Mouse (Mus musculus) hindbrain, embryonic 16.5 days (tissue): Measurements from ENCODE around the gene Sart3. TPM values are rescaled to one million over a fixed set of nuclear protein-coding genes. Genes with fewer than 3 reads are reported as not detected.

Experiments used
- ATAC-seq: fragments of 200-750 bp; cut with Nextera tagmentation; 2 replicates; pipeline ENCODE4 v1.8.0; 2017; ENCODE audit warnings: moderate TSS enrichment, moderate library complexity
- H3K27ac ChIP-seq: fragments of 300-500 bp; sonication (generic); 2 replicates; pipeline ENCODE4 v1.5.1; 2014; ENCODE audit warnings: low read depth, mild to moderate bottlenecking, control low read depth, low read length, moderate library complexity
- H3K27me3 ChIP-seq: fragments of 300-500 bp; sonication (generic); replicated peaks from 2 replicates; pipeline ENCODE4 v1.6.1; 2014; ENCODE audit warnings: low read length; ENCODE audit not compliant: control insufficient read depth, insufficient read depth
- H3K36me3 ChIP-seq: fragments of 300-500 bp; sonication (generic); 2 replicates; pipeline ENCODE4 v1.6.1; 2014; ENCODE audit warnings: mild to moderate bottlenecking, low read length, moderate library complexity, mixed read lengths; ENCODE audit not compliant: control insufficient read depth, insufficient read depth
- H3K4me1 ChIP-seq: fragments of 300-500 bp; sonication (generic); 2 replicates; pipeline ENCODE4 v1.6.1; 2014; ENCODE audit warnings: low read depth, low read length; ENCODE audit not compliant: control insufficient read depth, insufficient read depth
- H3K4me2 ChIP-seq: fragments of 300-500 bp; sonication (generic); 2 replicates; pipeline ENCODE4 v1.6.1; 2014; ENCODE audit warnings: mild to moderate bottlenecking, low read length, control low read depth, moderate library complexity
- H3K4me3 ChIP-seq: fragments of 300-500 bp; sonication (generic); 2 replicates; pipeline ENCODE4 v1.5.1; 2014; ENCODE audit warnings: mild to moderate bottlenecking, low read length, control low read depth, moderate library complexity
- H3K9ac ChIP-seq: fragments of 300-500 bp; sonication (generic); 2 replicates; pipeline ENCODE4 v1.6.1; 2014; ENCODE audit warnings: low read depth, mild to moderate bottlenecking, control low read depth, low read length, moderate library complexity
- H3K9me3 ChIP-seq: fragments of 300-500 bp; sonication (generic); 2 replicates; pipeline ENCODE4 v1.6.1; 2014; ENCODE audit warnings: mild to moderate bottlenecking, low read length, moderate library complexity; ENCODE audit not compliant: control insufficient read depth
- WGBS: fragments of 180-500 bp; shearing (Covaris S2); extraction: QIAGEN DNeasy Blood & Tissue Kit; methylation state at CpG from one replicate; pipeline ENCODE4 v1.1.7; 2014; 5-methylcytosine and 5-hydroxymethylcytosine counted together
- polyA plus RNA-seq: library from polyadenylated mRNA; unstranded; fragments of >200 nt; fragmentation: Nextera tagmentation; extraction: Ambion mirVana; gene quantifications from 2 replicates; pipeline ENCODE4 v1.2.1, GENCODE M21; 2015

Gene Sart3
- polyA plus RNA-seq, 1 experiment from 2014 or later: 37.7 TPM

DNA sequence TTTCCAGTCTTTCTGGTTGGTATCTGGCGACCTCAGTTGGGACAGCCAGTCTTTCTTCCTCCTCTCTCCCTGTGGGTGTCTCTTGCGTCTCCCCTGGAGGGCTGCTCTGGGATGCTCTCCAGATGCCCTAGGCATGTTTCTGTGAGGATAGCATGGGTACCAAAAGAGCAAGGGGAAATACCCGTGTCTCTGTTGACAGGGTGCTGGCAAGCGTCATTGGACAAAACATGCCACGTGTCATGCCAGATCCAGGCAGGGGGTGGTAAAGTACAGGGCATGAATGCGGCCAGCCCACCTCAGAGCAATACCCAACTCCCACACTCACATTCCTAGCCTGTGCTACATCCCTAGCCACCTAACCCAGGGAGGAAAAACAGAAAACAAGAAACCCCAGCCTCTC lies 45.7 kb downstream of the Sart3 start:
- no peak overlapping the region for H3K27ac ChIP-seq
- peaks cover 11% of the 10 kb centered on the region for H3K4me1 ChIP-seq
- no peak for ATAC-seq
- no peak overlapping the region for H3K9ac ChIP-seq
- 81% methylated on average over 6 of the region's 6 CpGs for WGBS
- no peak overlapping the region for H3K4me3 ChIP-seq
- no peaks in the 10 kb centered on the region for H3K9me3 ChIP-seq
- no peak overlapping the region for H3K4me2 ChIP-seq
- no peaks in the 10 kb centered on the region for H3K36me3 ChIP-seq
- no peaks in the 10 kb centered on the region for H3K27me3 ChIP-seq

- Histone ChIP-seq H3K4me3 (no peak overlapping the region), H3K27ac (no peak overlapping the region), H3K27me3 (no peaks in the 10 kb centered on the region), H3K4me1 (peaks cover 7% of the 10 kb centered on the region), H3K9me3 (no peaks in the 10 kb centered on the region), H3K36me3 (no peaks in the 10 kb centered on the region), H3K9ac (no peak overlapping the region), H3K4me2 (no peak overlapping the region)
- 66% methylated on average over 12 of the region's 12 CpGs for WGBS
- no peak for ATAC-seq
Measured at GRCm38 (mm10) chr5:113725417-113725816, 46.9 kb downstream of the Sart3 start.

DNA sequence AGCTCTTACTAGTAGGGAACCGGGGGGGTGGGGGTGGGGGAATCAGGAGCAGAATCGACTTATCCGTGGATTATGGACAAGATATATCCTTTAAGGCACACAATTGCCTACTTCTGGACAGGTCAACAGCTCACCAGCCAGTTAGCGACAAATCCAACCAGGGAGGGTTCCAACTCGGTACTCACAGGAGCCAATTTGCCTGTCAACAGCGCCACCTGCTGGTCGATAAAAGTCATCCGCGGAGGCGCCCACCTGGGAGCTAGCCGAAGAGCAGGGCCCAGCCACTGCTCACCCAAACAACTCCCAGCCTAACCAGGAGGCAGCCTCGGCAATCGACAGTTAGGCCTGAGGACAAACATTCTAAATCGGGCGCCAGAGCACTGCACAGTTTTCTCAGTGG lies 47.9 kb downstream of the Sart3 start, which contains the start of gene 1700069L16Rik:
TSS of gene 1700069L16Rik (minus strand) at position 327 of the 400 bp plus-strand sequence.
- Histone ChIP-seq H3K9ac (no peak within 1 kb of the TSS), H3K27me3 (no peaks in the 10 kb centered on the region), H3K36me3 (no peaks in the 10 kb centered on the region), H3K27ac (peak within 1 kb of the TSS; percentile 50; the same call in 1 of the 2 replicates), H3K9me3 (no peaks in the 10 kb centered on the region), H3K4me2 (no peak within 1 kb of the TSS), H3K4me3 (no peak within 1 kb of the TSS), H3K4me1 (peaks cover 6% of the 10 kb centered on the region; the same call in 1 of the 2 replicates)
- peak; percentile 80 for ATAC-seq
- 6% methylated on average over 15 of the region's 15 CpGs for WGBS

DNA sequence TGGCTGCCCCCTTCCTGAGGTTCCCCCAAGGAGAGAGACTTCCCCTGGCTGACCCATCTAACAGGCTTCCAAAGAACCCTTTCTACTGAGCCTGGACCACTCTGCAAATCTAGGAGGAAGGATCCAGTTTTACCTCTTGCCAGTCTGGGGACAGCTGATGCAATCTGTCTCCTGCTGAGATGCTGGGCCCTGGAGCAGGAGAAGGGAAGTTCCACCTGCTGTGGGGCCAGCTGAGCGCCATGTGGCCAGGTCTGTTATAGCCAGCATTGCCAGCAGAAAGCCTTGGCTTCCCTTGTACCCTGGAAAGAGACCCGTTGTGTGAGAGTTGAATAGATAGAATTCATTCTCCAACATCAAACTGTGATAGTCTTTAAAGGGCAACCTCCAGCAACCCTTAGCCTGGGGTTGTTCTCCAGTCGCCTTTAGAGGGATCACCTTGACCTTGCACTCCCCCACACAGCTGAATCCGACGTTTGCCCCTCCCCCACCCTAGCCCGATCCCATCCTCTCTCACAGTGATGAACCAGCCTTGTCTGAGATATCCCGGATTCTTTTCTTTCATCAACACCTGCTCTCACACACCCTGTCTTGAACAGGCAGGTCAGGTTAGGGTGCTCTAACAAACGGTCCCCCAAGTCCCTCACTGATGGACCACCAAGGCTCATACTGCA lies 48.6 kb downstream of the Sart3 start:
- H3K4me3 ChIP-seq: no peak overlapping the region
- ATAC-seq: 0 out of 2 replicates have a peak, but pooled peaks have one; percentile 3
- H3K4me1 ChIP-seq: peaks cover 11% of the 10 kb centered on the region
- no peaks in the 10 kb centered on the region for H3K27me3 ChIP-seq
- H3K27ac ChIP-seq: no peak overlapping the region; the same call in 1 of the 2 replicates
- H3K9ac ChIP-seq: no peak overlapping the region
- no peaks in the 10 kb centered on the region for H3K36me3 ChIP-seq
- 33% methylated on average over 8 of the region's 8 CpGs for WGBS
- H3K9me3 ChIP-seq: no peaks in the 10 kb centered on the region
- H3K4me2 ChIP-seq: no peak overlapping the region

GRCm38 (mm10) chr5:113722224-113723013 lies 49.9 kb downstream of the Sart3 start:
- Histone ChIP-seq H3K4me2 (no peak overlapping the region), H3K27me3 (no peaks in the 10 kb centered on the region), H3K27ac (no peak overlapping the region), H3K4me3 (no peak overlapping the region), H3K9ac (no peak overlapping the region), H3K9me3 (no peaks in the 10 kb centered on the region), H3K36me3 (no peaks in the 10 kb centered on the region), H3K4me1 (peaks cover 11% of the 10 kb centered on the region)
- 85% methylated on average over 10 of the region's 10 CpGs for WGBS
- ATAC-seq: no peak

- Histone ChIP-seq H3K36me3 (no peaks in the 10 kb centered on the region), H3K4me1 (peaks cover 28% of the 10 kb centered on the region), H3K4me3 (no peak overlapping the region), H3K9ac (no peak overlapping the region), H3K4me2 (no peak overlapping the region), H3K27me3 (no peaks in the 10 kb centered on the region), H3K9me3 (no peaks in the 10 kb centered on the region), H3K27ac (peak overlapping the region; percentile 48)
- no peak for ATAC-seq
- WGBS: 47% methylated on average over 8 of the region's 8 CpGs
Measured at GRCm38 (mm10) chr5:113719221-113719661, 53.1 kb downstream of the Sart3 start.

DNA sequence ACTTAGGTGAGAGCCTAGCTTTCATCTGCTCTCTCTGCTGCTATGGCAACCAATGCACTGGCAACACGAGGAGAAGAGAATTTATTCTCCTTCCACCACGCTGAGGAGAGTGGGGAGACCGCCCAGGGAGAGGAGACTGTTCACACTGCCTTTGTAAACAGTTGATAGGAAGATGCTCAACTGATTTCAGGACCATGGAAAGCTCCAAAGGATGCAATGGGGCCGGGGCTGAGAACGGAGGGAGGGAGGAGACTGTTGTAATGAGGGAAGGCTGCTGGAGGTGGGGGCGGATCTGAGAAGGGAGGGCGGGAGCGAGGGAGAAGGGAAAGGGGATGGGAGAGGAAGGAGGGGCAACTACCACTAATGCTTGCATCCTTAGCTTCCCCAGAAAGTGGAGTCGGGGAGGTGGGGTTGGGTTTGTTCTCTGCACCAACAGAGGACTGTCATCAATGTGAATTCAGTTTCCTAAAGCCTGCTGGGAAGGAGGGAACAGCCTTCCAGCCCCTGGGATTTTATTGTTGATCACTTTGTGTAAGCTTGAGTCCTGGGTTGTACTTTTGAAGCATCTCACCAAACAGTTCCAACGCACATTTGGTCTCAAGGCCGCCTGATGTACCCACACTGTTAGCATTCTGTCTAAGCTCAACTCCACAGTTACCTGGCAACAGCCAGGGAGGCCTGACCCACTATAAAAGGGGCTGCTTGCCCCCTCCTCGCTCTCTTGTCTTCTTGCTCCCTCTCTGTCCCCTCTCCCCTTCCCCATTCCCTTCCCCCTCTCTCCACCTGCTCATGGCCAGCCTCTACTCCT lies 55.5 kb downstream of the Sart3 start:
- peaks cover 26% of the 10 kb centered on the region for H3K4me1 ChIP-seq
- peak; percentile 92 for ATAC-seq
- WGBS: 4% methylated on average over 12 of the region's 12 CpGs
- peak overlapping the region; percentile 34; the same call in 1 of the 2 replicates for H3K4me2 ChIP-seq
- peak overlapping the region; percentile 83 for H3K27ac ChIP-seq
- no peak overlapping the region for H3K9ac ChIP-seq
- no peaks in the 10 kb centered on the region for H3K27me3 ChIP-seq
- no peaks in the 10 kb centered on the region for H3K9me3 ChIP-seq
- H3K36me3 ChIP-seq: no peaks in the 10 kb centered on the region
- no peak overlapping the region for H3K4me3 ChIP-seq

GRCm38 (mm10) chr5:113712861-113713260 lies 59.4 kb downstream of the Sart3 start:
- no peaks in the 10 kb centered on the region for H3K36me3 ChIP-seq
- H3K4me1 ChIP-seq: peaks cover 18% of the 10 kb centered on the region
- no peak overlapping the region for H3K27ac ChIP-seq
- no peaks in the 10 kb centered on the region for H3K9me3 ChIP-seq
- ATAC-seq: no peak
- H3K27me3 ChIP-seq: no peaks in the 10 kb centered on the region
- WGBS: 71% methylated on average over 2 of the region's 2 CpGs
- H3K4me3 ChIP-seq: no peak overlapping the region
- no peak overlapping the region for H3K4me2 ChIP-seq
- no peak overlapping the region for H3K9ac ChIP-seq
